Mouse (Mus musculus) limb, embryonic 12.5 days (tissue): ENCODE measurements around the gene Nr3c2. TPM values are rescaled to one million over a fixed set of nuclear protein-coding genes. Genes with fewer than 3 reads are reported as not detected.
A peak's percentile ranks its signal among the peaks of the same experiment; 100 is the strongest.

Experiments
- ATAC-seq: fragments of 200-750 bp; cut with Nextera tagmentation; 2 replicates; pipeline ENCODE4 v1.8.0; 2017; ENCODE audit warnings: low read depth, moderate TSS enrichment; ENCODE audit not compliant: insufficient number of reproducible peaks, insufficient read depth, low FRiP score, low TSS enrichment
- H3K27ac ChIP-seq: fragments of 300-500 bp; sonication (generic); 2 replicates; pipeline ENCODE4 v1.5.1; 2016; ENCODE audit warnings: mild to moderate bottlenecking, moderate library complexity
- H3K27me3 ChIP-seq: fragments of 300-500 bp; sonication (generic); 2 replicates; pipeline ENCODE4 v1.6.1; 2016; ENCODE audit warnings: mild to moderate bottlenecking, moderate library complexity
- H3K36me3 ChIP-seq: fragments of 300-500 bp; sonication (generic); 2 replicates; pipeline ENCODE4 v1.6.1; 2016; ENCODE audit warnings: mild to moderate bottlenecking, moderate library complexity
- H3K4me1 ChIP-seq: fragments of 300-500 bp; sonication (generic); replicated peaks from 2 replicates; pipeline ENCODE4 v1.6.1; 2016
- H3K4me2 ChIP-seq: fragments of 300-500 bp; sonication (generic); 2 replicates; pipeline ENCODE4 v1.6.1; 2016; ENCODE audit warnings: mild to moderate bottlenecking, moderate library complexity
- H3K4me3 ChIP-seq: fragments of 300-500 bp; sonication (generic); replicated peaks from 2 replicates; pipeline ENCODE4 v1.5.1; 2016; ENCODE audit warnings: mild to moderate bottlenecking
- H3K9ac ChIP-seq: fragments of 300-500 bp; sonication (generic); replicated peaks from 2 replicates; pipeline ENCODE4 v1.6.1; 2016; ENCODE audit warnings: mild to moderate bottlenecking, moderate library complexity
- H3K9me3 ChIP-seq: fragments of 300-500 bp; sonication (generic); 2 replicates; pipeline ENCODE4 v1.6.1; 2016; ENCODE audit warnings: mild to moderate bottlenecking, moderate library complexity
- WGBS: fragments of 180-500 bp; shearing (Covaris S2); methylation state at CpG from one replicate; pipeline ENCODE4 v1.1.7; 2016; 5-methylcytosine and 5-hydroxymethylcytosine counted together
- polyA plus RNA-seq: library from polyadenylated mRNA; unstranded; fragments of >200 nt; fragmentation: Nextera tagmentation; extraction: Ambion mirVana; gene quantifications from 2 replicates; pipeline ENCODE4 v1.2.1, GENCODE M21; 2016

The Nr3c2 gene
- polyA plus RNA-seq, 1 experiment from 2014 or later: 0.64 TPM

DNA sequence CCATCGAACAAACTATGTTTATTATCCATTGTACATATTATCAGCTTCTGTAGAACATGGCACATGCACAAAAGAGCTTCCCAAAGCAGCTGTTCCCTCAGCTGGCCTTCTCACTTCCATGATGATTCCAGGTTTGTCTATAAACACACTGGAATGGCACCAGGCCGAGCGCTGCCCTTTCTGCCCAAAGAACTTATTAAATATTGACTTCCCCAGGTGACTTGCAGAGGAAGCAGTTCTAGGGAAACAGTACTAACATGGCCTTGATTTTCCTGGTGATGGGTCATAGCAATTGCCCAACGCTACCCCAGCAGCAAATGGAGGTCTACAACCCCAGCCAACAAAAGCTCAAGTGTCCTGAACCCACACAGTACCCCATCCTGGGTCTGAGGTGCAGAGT lies 379.0 kb downstream of the Nr3c2 start:
- Histone ChIP-seq H3K9me3 (no peaks in the 10 kb centered on the region), H3K27me3 (no peaks in the 10 kb centered on the region), H3K9ac (no peak overlapping the region), H3K4me3 (no peak overlapping the region), H3K27ac (no peak overlapping the region), H3K36me3 (peaks cover 9% of the 10 kb centered on the region; the same call in 1 of the 2 replicates), H3K4me1 (peaks cover 13% of the 10 kb centered on the region), H3K4me2 (no peak overlapping the region)
- ATAC-seq: no peak
- WGBS: 94% methylated on average over 4 of the region's 4 CpGs

DNA sequence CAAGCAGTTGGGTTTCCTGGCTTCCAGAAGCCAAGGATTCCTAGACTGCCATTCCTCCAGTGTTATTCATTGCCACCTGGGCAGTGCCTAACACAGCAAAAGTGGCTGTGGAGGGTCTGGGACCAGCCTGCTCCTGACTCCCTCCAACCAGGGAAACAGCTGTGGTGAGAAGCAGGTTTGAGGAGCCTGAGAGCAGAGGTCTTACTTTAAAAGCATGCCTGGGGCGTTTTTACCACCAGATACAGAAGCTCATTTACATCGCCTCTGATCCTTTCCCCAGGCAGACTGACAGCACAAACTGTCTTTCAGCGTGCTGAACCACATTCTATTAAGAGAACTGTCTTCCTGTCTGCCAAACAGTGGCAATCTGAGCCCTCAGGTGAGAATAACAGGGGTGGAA lies 380.7 kb downstream of the Nr3c2 start:
- H3K36me3 ChIP-seq: peaks cover 9% of the 10 kb centered on the region; the same call in 1 of the 2 replicates
- 26% methylated on average over 3 of the region's 3 CpGs for WGBS
- peaks cover 13% of the 10 kb centered on the region for H3K4me1 ChIP-seq
- ATAC-seq: no peak
- H3K4me3 ChIP-seq: no peak overlapping the region
- H3K4me2 ChIP-seq: no peak overlapping the region
- no peaks in the 10 kb centered on the region for H3K9me3 ChIP-seq
- H3K27me3 ChIP-seq: no peaks in the 10 kb centered on the region
- H3K9ac ChIP-seq: no peak overlapping the region
- H3K27ac ChIP-seq: 0 out of 2 replicates have a peak overlapping the region, but pooled peaks have one; percentile 56

DNA sequence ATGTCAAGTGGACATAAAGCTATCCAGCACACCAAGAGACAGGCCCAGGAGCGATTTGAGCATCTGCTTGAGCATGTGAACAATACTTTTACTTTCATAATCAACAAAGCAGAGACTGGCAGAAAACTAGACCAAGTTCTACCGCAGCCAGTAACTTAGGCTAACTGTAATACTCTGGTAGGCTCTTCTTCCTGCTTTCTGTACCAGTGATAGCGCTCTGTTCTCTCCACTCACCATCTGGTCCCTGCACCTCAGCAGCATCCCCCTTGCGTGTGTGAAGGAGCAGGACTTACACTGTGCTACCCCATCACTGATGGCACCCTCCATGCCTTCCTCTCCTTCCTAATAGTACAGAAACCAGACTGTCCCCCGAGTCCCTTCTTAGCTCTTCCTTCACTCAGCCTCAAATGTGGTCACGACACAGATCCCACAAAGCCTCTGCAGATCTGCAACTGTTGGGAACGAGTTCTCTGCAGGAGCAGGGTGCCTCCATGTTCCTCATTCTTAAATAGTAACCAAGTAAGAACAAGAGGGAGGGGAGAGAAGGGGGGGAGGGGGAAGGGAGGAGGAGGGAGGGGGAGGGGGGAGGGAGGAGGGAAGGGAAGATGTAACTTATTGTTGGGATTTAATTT lies 383.5 kb downstream of the Nr3c2 start:
- Histone ChIP-seq H3K27me3 (no peaks in the 10 kb centered on the region), H3K4me2 (no peak overlapping the region), H3K36me3 (no peaks in the 10 kb centered on the region), H3K9ac (no peak overlapping the region), H3K4me1 (peaks cover 13% of the 10 kb centered on the region), H3K27ac (no peak overlapping the region), H3K9me3 (no peaks in the 10 kb centered on the region), H3K4me3 (no peak overlapping the region)
- no peak for ATAC-seq
- WGBS: 83% methylated on average over 7 of the region's 7 CpGs

DNA sequence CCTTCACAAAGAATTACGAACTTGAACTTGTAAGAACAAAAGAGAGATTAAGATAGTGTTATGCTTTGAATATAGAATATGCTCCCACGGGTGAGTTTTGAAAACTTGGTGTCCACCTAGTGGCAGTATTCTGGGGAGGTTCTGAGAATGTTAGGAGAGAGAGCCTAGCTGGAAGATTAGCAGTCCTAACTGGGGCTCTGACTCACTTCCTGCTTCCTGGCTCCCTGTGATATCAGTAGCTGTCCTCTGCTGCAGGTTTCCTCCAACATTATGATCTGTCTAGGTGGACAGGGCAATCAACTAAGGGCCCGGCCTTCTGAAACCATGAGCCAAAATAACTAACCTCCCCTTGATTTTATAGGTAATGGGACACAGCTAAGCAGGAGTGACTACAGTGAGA lies 385.2 kb downstream of the Nr3c2 start:
- Histone ChIP-seq H3K4me1 (peaks cover 15% of the 10 kb centered on the region), H3K36me3 (no peaks in the 10 kb centered on the region), H3K27me3 (no peaks in the 10 kb centered on the region), H3K4me3 (no peak overlapping the region), H3K9me3 (no peaks in the 10 kb centered on the region), H3K4me2 (no peak overlapping the region), H3K27ac (no peak overlapping the region), H3K9ac (no peak overlapping the region)
- ATAC-seq: no peak
- WGBS: 95% methylated on average over 3 of the region's 3 CpGs

DNA sequence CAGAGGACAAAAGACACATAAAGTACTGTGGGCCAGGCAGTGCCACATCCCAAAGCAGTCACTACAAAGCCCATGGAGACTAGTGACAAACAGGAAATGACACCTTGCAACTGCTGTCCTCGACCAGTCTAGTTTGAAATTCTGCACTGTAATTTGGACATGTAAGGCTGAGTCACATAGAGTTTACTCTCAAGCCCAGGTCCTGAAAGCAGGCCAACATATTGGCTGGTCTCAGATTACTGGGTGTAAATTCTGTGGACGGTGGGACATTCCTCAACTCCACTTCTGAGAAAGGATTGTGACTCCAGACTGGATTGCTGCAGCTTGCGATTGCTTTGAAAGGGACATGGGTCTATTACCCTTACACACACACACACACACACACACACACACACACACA lies 388.8 kb downstream of the Nr3c2 start:
- H3K9ac ChIP-seq: no peak overlapping the region
- no peak overlapping the region for H3K27ac ChIP-seq
- no peaks in the 10 kb centered on the region for H3K36me3 ChIP-seq
- H3K9me3 ChIP-seq: no peaks in the 10 kb centered on the region
- H3K27me3 ChIP-seq: no peaks in the 10 kb centered on the region
- no peak overlapping the region for H3K4me2 ChIP-seq
- no peak overlapping the region for H3K4me3 ChIP-seq
- ATAC-seq: no peak
- peaks cover 10% of the 10 kb centered on the region for H3K4me1 ChIP-seq
- 38% methylated on average over 3 of the region's 3 CpGs for WGBS

DNA sequence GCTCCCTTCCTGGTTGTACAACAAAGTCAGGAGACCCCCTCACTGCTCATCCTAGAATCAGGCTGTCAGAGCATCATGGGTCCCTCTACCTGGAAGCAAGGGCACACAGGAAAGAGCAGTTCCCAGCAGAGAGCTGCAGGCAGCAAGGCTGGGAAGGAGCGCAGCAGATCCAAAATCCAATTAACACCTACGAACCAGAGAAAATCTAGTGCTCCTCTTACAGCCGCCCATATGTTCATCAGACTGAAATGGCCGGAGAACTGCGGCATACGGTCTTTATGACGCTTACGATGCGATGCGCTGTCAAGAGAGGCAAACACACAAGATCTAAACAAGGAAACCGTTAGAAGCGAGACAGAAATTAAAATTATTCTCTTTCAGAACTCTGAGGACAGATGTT lies 389.2 kb downstream of the Nr3c2 start:
- Histone ChIP-seq H3K4me3 (no peak overlapping the region), H3K36me3 (no peaks in the 10 kb centered on the region), H3K9ac (no peak overlapping the region), H3K9me3 (no peaks in the 10 kb centered on the region), H3K4me1 (peaks cover 10% of the 10 kb centered on the region), H3K27ac (no peak overlapping the region), H3K4me2 (no peak overlapping the region), H3K27me3 (no peaks in the 10 kb centered on the region)
- WGBS: 84% methylated on average over 12 of the region's 12 CpGs
- ATAC-seq: no peak

DNA sequence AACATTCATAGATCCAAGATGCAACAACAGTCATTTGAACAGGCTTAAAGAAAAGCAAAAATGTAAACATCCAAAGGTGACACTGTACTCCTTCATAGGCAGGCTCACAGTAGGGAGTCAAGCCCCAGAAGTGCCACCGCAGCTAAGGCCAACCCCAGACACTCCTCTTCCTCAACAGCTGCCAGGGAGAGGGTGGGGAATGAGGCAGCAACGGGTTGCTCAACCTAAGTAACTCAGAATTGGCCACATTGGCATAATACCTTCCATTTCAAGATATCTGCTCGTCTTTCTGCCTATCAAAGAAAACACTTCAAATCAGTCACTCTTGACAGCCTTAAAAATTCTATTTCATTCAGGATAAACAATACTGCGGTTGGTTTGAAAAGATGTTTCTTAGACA lies 392.9 kb downstream of the Nr3c2 start:
- Histone ChIP-seq H3K9ac (no peak overlapping the region), H3K9me3 (0 out of 2 replicates have a peak, but pooled peaks cover 11% of the 10 kb centered on the region), H3K4me3 (no peak overlapping the region), H3K4me2 (no peak overlapping the region), H3K27me3 (no peaks in the 10 kb centered on the region), H3K4me1 (peaks cover 10% of the 10 kb centered on the region), H3K36me3 (peaks cover 12% of the 10 kb centered on the region; the same call in 1 of the 2 replicates), H3K27ac (no peak overlapping the region)
- ATAC-seq: no peak
- 81% methylated on average over 4 of the region's 4 CpGs for WGBS

DNA sequence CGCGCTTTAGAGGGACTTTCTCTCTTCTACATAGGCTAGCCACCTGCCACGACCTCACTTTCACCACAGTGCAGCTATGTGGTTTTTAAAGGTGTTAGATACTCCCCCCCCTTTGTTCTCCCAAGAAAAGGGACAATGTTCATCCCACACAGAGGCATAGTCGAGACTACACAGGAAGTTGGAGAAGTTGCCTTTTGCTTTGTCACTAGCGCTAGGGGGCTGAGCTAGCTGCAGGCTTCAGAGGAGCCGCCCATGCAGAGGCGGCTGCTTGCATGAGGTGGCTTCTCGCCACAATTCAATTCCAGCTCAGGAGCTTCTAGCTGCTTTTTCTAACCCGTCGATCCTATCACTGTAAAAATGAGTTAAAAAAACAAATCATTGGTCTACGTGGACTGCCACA lies 393.4 kb downstream of the Nr3c2 start:
- Histone ChIP-seq H3K4me2 (no peak overlapping the region), H3K27me3 (no peaks in the 10 kb centered on the region), H3K4me3 (no peak overlapping the region), H3K4me1 (peaks cover 10% of the 10 kb centered on the region), H3K36me3 (peaks cover 14% of the 10 kb centered on the region; the same call in 1 of the 2 replicates), H3K27ac (no peak overlapping the region), H3K9me3 (0 out of 2 replicates have a peak, but pooled peaks cover 11% of the 10 kb centered on the region), H3K9ac (no peak overlapping the region)
- 78% methylated on average over 11 of the region's 11 CpGs for WGBS
- no peak for ATAC-seq

DNA sequence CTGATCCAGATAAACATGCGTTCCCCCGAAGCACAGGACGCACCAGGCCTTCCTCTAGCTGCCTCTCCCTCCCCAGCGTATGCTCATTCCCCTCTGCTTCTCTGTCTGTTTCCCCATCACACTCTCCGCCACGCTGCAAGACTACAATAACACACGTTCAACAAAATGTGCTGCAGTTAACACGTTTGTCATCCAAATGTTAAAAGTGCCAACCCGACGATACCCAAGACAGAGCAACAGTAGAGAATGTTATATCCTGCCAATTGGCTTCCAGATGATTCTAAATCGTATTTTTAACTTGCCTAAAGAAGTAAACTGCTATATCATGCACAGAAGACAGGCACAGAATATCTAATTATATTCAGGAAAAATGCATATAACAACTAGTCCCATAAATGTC lies 395.4 kb downstream of the Nr3c2 start:
- Histone ChIP-seq H3K27ac (no peak overlapping the region), H3K9ac (no peak overlapping the region), H3K27me3 (no peaks in the 10 kb centered on the region), H3K9me3 (0 out of 2 replicates have a peak, but pooled peaks cover 11% of the 10 kb centered on the region), H3K4me3 (no peak overlapping the region), H3K36me3 (peaks cover 18% of the 10 kb centered on the region; the same call in 1 of the 2 replicates), H3K4me2 (no peak overlapping the region), H3K4me1 (0 out of 2 replicates have a peak, but pooled peaks cover 5% of the 10 kb centered on the region)
- no peak for ATAC-seq
- WGBS: 89% methylated on average over 11 of the region's 11 CpGs
